Mouse (Mus musculus): ENCODE results near the gene Ifit2.
"Not testable (repeated sequence)": the region's sequence is repeated elsewhere in the genome, so short reads cannot be mapped to it uniquely, and the experiment has no call there.

Gene Ifit2

GRCm38 (mm10) chr19:34547976-34548375 lies 2.5 kb upstream of the Ifit2 start:
- DNase-seq (ENCODE audit: low spot score in 2 of 2) = peak; percentile 37 to 70

DNA sequence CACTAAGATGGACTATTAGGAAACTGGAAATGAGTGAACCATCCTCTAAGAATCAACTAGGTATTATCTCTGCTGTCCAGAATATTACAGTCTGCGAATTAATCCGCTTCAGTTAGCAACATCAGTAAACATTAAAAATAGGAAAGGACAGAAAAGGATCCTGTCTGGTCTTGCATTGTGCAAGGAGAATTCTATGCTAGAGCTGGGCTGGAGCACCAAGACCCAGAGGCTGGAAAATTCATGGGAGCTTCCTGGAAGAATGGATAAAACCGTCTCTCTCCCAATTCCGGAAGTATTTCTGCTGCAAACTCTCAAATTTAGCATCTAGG lies 325 bp upstream of the Ifit2 start:
- DNase-seq (ENCODE audit: low spot score in 2 of 2) = no peak

DNA sequence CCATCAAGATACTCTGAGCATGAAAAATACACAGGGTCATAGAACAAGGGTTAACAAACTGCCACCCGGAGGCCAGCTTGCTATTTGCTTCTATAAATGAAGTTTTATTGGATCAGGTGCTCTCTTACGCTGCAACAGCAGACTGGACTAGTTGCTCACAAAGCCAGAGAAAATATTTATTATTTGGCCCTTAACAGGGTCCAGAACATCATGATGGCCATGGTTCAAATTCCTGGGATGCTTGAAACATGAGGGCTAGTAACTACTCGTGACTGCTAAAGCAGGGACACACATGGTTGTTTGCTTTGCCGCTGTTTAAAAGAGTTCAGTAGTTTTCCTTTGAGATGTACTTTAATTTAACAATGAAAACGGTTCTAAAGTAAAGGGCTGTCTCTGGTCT lies 1.5 kb downstream of the Ifit2 start:
- DNase-seq (ENCODE audit: low spot score in 2 of 2) = no peak

DNA sequence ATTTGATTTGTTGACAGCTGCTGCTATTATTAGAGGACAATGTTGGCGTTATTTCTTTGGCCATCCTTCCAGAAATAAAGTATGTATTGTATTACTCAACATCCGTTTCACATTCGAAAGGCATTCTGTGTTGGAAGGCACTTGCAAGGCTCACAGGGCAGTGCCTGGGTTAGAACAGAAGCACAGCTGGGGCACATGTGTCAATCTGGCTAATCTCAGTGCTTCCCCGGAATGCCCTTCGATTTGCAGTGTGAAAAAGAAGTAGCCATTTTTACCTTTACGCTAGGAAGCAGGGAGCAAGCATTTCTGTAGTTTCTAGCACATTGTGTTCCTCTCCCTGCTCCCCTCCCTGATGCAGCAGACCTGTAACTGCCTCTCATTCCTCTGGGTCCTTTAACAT lies 2.5 kb downstream of the Ifit2 start:
- no peak for DNase-seq (ENCODE audit: low spot score in 2 of 2)

- DNase-seq (ENCODE audit: low spot score in 2 of 2) = no peak
Observed at GRCm38 (mm10) chr19:34553522-34553921, 3.0 kb downstream of the Ifit2 start.

GRCm38 (mm10) chr19:34554061-34554460 lies 3.6 kb downstream of the Ifit2 start:
- no peak for DNase-seq (ENCODE audit: low spot score in 2 of 2)

DNA sequence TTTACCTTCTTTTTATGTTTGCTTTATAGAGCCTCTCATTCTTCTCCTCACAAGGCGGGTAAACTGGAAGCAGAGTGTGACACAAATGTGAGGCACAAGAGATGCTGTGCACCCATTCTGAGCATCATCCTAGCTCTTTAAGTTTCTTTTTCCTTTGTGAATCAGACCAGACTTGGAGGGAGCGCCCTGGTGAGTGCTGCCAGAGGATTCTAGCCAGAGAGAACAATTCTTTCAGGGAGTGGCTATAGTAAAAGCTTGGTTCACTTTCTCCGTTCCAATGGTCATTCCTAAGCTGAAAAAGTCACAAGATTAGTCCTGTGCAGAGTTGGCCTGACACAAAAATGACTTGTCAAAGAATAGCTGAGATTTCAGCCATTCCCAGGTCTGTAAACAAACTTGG lies 6.1 kb downstream of the Ifit2 start:
- DNase-seq (ENCODE audit: low spot score in 2 of 2) = no peak

- no peak for DNase-seq (ENCODE audit: low spot score in 2 of 2)
Observed at GRCm38 (mm10) chr19:34562556-34562955, 12.1 kb downstream of the Ifit2 start.

DNA sequence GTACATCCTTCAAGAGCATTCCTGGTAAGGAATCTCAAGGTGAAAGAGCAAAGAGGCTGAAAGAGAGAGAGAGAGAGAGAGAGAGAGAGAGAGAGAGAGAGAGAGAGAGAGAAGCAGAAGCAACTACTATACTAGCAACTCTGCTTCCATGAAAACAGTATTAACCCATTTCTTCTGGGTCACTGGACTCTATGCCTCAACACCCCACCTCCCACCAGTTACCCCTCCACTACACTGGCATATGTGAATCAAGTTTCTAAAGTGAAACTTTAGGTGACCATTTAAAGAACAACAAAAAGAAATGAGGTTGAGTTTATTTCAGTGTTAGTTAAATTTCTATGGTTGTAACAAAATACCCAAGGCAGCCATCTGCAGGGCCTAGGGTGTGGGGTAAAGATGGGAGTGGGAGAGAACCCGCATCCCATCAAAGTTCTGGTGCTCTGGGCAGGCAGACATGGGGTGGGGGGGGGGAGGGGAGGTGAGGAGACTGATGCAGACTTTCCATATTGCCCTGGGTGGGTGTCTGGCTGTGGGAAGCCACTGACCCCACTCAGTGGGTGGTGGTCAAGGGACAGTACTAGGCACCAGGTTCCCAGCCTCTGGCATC lies 15.8 kb downstream of the Ifit2 start:
- no peak for DNase-seq (ENCODE audit: low spot score in 2 of 2)

- no peak for DNase-seq (ENCODE audit: low spot score in 2 of 2)
Observed at GRCm38 (mm10) chr19:34568988-34569895, 18.7 kb downstream of the Ifit2 start.

- no peak for DNase-seq (ENCODE audit: low spot score in 2 of 2)
Observed at GRCm38 (mm10) chr19:34569896-34570476, 19.5 kb downstream of the Ifit2 start.

- DNase-seq (ENCODE audit: low spot score in 2 of 2) = no peak
Observed at GRCm38 (mm10) chr19:34571080-34571479, 20.6 kb downstream of the Ifit2 start.

DNA sequence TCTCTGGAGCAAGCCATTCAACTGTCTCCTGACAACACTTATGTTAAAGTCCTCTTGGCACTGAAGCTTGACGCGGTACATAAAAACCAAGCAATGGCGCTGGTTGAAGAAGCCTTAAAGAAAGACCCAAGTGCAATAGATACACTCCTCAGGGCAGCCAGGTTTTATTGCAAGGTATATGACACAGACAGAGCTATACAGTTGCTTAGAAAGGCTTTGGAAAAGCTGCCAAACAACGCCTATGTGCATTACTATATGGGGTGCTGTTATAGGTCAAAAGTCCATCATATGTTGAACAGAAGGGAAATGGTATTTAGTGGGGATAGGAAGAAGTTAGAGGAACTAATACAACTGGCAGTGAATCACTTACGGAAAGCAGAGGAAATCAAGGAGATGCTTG lies 23.2 kb downstream of the Ifit2 start:
- no peak for DNase-seq (ENCODE audit: low spot score in 2 of 2)

GRCm38 (mm10) chr19:34577121-34577520 lies 26.6 kb downstream of the Ifit2 start:
- no peak for DNase-seq (ENCODE audit: low spot score in 2 of 2)

- not testable (repeated sequence) for DNase-seq (ENCODE audit: low spot score in 2 of 2)
Observed at GRCm38 (mm10) chr19:34582696-34583095, 32.2 kb downstream of the Ifit2 start.

DNA sequence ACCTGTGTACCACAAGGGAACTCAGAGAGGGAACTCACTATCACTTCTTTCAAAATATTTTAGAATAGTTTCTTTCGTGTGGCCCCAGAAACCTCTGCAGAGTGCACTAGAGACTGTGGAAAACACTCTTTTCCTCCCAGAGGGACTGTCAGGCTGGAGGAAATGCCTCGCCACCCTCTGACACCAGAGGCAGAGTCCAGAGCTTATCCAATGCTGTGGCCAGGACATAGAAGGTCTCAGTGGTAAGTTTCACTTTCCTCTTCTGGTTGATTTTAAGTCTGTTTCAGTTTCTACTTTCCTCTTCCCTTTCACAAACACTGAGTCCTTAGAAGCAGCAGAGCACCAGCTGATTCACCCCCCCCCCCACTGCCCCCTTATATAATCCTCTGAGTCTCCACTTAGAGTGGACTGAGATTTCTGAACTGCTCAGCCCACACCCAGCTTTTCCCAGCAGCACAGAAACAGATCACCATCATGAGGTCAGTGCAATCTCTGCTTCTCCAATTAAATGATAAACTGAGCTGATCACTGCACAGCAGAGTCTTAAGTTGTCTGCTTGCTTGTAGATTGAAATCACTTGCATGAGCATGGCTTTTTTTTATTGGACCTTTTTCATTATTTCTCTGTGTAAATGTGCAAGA lies 32.8 kb downstream of the Ifit2 start, which contains the start of gene Ifit3:
Gene Ifit3 (plus strand): TSS at position 406 of the 641 bp plus-strand sequence.
- not testable (repeated sequence) for DNase-seq (ENCODE audit: low spot score in 2 of 2)

DNA sequence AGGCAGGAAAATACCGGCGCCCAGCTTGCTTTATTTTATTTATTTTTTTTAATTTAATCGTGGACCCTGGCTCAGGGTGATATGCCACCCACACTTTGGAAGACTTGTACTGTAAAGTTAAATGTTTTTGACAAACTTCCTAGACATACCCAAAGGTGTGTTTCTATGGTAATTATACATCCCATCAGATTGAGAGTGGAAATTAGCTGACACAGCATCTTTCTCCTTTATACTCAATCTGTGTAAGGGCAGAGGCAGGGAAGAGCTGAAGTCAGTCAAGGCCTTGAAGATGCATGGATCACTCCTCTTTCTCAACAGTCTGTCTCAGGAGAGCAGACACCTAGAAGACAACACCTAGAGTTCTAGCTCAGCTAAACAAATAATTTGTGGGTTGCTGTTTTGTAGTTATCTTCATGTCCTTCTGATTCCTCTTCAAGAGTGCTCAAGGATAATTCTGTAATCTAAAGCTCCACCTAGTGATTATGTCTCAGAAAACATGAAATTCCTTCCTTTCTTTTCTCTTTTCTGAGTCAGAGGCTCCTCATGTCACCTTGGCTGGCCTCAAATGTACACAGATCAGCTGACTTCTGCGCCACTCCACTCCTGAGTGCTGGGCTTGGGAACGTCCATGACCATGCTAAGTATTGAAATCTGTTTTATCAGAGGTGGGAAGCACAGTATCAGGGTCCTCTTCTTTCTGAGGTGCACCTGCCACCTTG lies 35.4 kb downstream of the Ifit2 start:
- not testable (repeated sequence) for DNase-seq (ENCODE audit: low spot score in 2 of 2)

- not testable (repeated sequence) for DNase-seq (ENCODE audit: low spot score in 2 of 2)
Observed at GRCm38 (mm10) chr19:34587898-34588692, 37.6 kb downstream of the Ifit2 start.

DNA sequence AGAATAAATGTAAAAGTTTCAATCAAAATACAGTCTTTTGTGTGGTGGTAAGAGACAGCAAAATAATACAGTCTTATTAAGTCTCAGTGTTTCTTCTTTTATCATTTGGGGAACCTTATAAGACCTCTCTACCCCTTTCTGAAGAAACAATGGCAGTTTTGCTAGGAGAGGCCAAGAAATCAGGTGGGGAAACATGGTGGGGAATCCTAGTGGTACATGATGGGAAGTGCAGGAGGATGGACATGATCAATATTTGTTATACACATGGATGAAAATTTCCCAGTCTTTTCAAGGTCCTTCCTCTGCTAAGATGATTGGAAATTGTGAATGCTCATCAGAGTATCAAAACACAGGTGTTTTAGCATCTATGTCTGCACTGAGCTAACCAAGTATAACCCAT lies 38.5 kb downstream of the Ifit2 start:
- DNase-seq (ENCODE audit: low spot score in 2 of 2) = no peak

DNA sequence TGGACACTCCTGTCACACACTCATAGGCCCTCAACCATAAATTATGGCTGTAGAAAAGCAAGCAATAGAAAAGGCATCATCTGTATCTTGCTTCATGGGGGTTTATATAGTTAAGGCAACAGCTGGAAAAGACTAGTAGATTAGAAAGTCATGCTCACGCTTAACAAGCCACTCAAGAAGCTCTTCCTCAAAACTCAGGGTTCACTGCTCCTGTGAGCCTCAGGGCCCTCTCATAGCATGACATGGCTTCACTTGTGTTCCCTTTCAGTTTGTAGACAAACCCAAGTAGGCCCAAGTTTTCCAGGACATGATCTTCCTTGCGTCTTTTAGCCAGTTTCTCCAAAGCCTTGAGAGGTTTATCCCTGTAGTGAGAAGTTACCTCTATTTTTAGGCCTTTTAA lies 43.0 kb downstream of the Ifit2 start:
- no peak for DNase-seq (ENCODE audit: low spot score in 2 of 2)

DNA sequence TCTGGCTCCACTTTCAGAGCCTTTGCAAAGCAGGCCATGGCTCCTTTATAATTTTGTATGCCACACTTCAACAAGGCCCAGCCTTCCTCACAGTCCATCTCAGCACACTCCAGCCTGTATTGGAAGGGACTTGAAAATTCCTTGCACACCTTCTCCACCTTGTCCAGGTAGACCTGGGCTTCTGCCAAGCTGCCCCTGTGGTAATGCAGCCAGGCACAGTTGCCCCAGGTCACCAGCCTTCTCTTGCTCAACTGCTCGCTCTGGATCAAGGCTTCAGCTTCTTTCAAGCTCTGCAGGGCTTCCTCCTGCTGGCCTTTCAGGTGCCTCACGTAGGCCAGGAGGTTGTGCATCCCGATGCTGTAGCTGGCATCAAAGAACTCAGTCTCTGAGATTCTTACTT lies 44.0 kb downstream of the Ifit2 start:
- not testable (repeated sequence) for DNase-seq (ENCODE audit: low spot score in 2 of 2)
